Mouse (Mus musculus): ENCODE results near the gene Pde11a. TPM values are rescaled to one million over a fixed set of nuclear protein-coding genes. Genes with fewer than 3 reads are reported as not detected.

Pde11a gene
- polyA plus RNA-seq, 1 experiment from 2014 or later = 2.9 TPM

DNA sequence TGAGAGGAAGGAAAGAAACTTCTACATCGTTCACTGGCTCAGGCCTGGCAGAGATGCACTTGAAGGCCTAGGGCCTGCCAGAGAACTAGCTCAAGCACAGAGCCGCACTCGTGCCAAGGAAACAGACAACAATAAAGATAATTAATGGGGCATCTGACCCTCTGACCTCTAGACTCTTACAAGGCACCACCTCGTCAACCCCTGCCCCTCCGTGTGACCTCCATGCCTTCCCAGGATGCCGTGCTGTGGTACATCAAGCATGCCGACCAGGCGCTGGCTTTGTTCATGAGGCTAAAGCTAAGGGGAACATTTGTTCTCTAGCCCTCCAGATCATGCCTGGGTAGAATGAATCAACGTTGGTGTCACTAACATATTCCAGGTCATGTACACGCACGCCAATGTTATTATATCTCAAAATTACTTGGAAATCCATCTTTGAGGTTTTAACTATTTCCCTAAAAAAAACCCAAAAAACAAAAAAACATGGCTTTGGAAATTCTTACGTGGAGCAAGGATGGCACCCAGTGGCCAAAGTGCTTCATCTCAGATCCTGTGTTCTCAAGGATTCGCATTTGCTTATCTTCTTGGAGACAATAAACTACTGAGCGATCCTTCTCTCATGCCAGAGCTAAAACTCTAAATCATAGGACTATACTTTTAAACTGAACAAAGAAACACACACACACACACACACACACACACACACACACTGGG, 236.5 kb downstream of the Pde11a start:
- Histone ChIP-seq H3K9ac (replicated peaks) (no peak overlapping the region), H3K27ac (replicated peaks) (no peak overlapping the region), H3K4me1 (peaks cover 17% of the 10 kb centered on the region), H3K4me2 (no peak overlapping the region), H3K9me3 (replicated peaks) (no peaks in the 10 kb centered on the region), H3K4me3 (replicated peaks) (no peak overlapping the region), H3K27me3 (replicated peaks) (no peaks in the 10 kb centered on the region), H3K36me3 (no peaks in the 10 kb centered on the region)
- ATAC-seq (ENCODE audit: low FRiP score) = no peak
- 19% methylated on average over 14 of the region's 14 CpGs for WGBS

GRCm38 (mm10) chr2:76100597-76100996, 238.0 kb downstream of the Pde11a start:
- Histone ChIP-seq H3K4me3 (replicated peaks) (no peak overlapping the region), H3K36me3 (no peaks in the 10 kb centered on the region), H3K27ac (replicated peaks) (no peak overlapping the region), H3K4me1 (peaks cover 17% of the 10 kb centered on the region), H3K9ac (replicated peaks) (no peak overlapping the region), H3K9me3 (replicated peaks) (no peaks in the 10 kb centered on the region), H3K27me3 (replicated peaks) (no peaks in the 10 kb centered on the region), H3K4me2 (no peak overlapping the region)
- ATAC-seq (ENCODE audit: low FRiP score) = no peak
- WGBS = 61% methylated on average over 9 of the region's 9 CpGs

DNA sequence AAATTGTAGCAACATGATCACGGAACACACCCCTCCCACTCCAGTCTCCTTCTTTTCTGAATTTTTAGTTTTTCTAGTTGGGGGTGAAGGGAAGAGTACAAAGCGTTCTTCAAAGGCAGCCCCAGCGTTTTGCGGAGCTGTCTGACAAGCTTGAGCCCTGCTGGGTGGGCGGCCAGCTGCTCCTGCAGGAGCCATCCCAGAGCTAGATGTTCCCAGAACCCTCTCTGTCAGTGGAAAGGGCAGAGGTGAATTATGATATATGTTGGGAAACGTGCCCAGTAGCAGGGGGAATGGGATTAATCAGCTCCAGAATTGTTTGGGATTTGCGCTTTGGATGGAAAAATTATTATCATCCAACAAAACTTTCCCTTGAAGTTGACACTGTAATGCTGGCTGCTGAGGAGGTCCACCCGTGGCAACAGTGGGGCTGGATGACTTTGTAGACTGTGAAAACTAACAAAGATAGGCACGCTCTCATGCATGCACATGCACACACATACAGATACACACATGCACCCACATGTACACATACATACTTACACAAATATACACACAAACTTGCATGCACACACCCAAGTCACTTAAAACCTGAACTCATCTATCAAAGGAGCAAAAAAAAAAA, 238.7 kb downstream of the Pde11a start:
- H3K4me2 ChIP-seq = no peak overlapping the region
- no peak overlapping the region for H3K9ac ChIP-seq (replicated peaks)
- H3K4me3 ChIP-seq (replicated peaks) = no peak overlapping the region
- 69% methylated on average over 9 of the region's 9 CpGs for WGBS
- H3K4me1 ChIP-seq = peaks cover 17% of the 10 kb centered on the region
- H3K27ac ChIP-seq (replicated peaks) = no peak overlapping the region
- ATAC-seq (ENCODE audit: low FRiP score) = no peak
- H3K27me3 ChIP-seq (replicated peaks) = no peaks in the 10 kb centered on the region
- no peaks in the 10 kb centered on the region for H3K9me3 ChIP-seq (replicated peaks)
- H3K36me3 ChIP-seq = no peaks in the 10 kb centered on the region

- H3K27ac ChIP-seq (replicated peaks) = no peak overlapping the region
These were observed 240.2 kb downstream of the Pde11a start for GRCm38 (mm10) chr2:76098381-76098780.

GRCm38 (mm10) chr2:76097847-76098246, 240.7 kb downstream of the Pde11a start:
- 44% methylated on average over 7 of the region's 7 CpGs for WGBS
- Histone ChIP-seq H3K27me3 (replicated peaks) (no peaks in the 10 kb centered on the region), H3K36me3 (no peaks in the 10 kb centered on the region), H3K9ac (replicated peaks) (no peak overlapping the region), H3K4me2 (no peak overlapping the region), H3K27ac (replicated peaks) (no peak overlapping the region), H3K4me1 (peaks cover 10% of the 10 kb centered on the region), H3K4me3 (replicated peaks) (no peak overlapping the region), H3K9me3 (replicated peaks) (no peaks in the 10 kb centered on the region)
- peak; percentile 53; the same call in 1 of the 2 replicates for ATAC-seq (ENCODE audit: low FRiP score)

More at GRCm38 (mm10) chr2:76098381-76098780, 240.2 kb downstream of the Pde11a start:
- Histone ChIP-seq H3K9ac (replicated peaks) (no peak overlapping the region), H3K9me3 (replicated peaks) (no peaks in the 10 kb centered on the region), H3K27me3 (replicated peaks) (no peaks in the 10 kb centered on the region), H3K4me1 (peaks cover 10% of the 10 kb centered on the region), H3K4me3 (replicated peaks) (no peak overlapping the region), H3K4me2 (no peak overlapping the region), H3K36me3 (no peaks in the 10 kb centered on the region)
- 39% methylated on average over 8 of the region's 8 CpGs for WGBS
- no peak for ATAC-seq (ENCODE audit: low FRiP score)

DNA sequence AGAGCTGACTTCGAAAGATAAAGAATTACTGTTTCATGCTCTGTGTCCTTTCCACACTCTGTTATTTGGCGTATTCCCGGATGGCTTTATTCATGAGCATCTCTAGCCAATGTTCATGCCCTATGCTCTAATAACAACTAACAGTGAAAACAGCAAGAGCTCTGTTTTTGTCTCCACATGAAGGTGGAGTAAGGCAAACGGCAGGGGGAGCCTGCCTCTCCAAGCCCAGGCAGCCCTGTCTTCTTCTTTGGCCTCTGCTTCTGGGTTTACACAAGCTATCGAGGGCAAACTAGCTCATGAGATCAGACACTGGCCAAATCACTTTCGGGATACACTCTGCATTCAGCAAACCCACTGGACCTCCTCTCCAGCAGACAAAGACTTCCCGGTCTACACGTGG, 241.3 kb downstream of the Pde11a start:
- whole genome bisulfite sequencing = 77% methylated on average over 8 of the region's 8 CpGs
- ATAC-seq (ENCODE audit: low FRiP score) = no peak
- H3K27ac ChIP-seq (replicated peaks) = no peak overlapping the region

GRCm38 (mm10) chr2:76095861-76096260, 242.7 kb downstream of the Pde11a start:
- Histone ChIP-seq H3K4me3 (replicated peaks) (no peak overlapping the region), H3K4me2 (no peak overlapping the region), H3K27me3 (replicated peaks) (no peaks in the 10 kb centered on the region), H3K4me1 (peaks cover 4% of the 10 kb centered on the region; the same call in 1 of the 2 replicates), H3K36me3 (no peaks in the 10 kb centered on the region), H3K9ac (replicated peaks) (no peak overlapping the region), H3K9me3 (replicated peaks) (no peaks in the 10 kb centered on the region), H3K27ac (replicated peaks) (no peak overlapping the region)
- no peak for ATAC-seq (ENCODE audit: low FRiP score)
- WGBS = 94% methylated on average over 5 of the region's 5 CpGs

More for the DNA sequence above, 241.3 kb downstream of the Pde11a start:
- Histone ChIP-seq H3K36me3 (no peaks in the 10 kb centered on the region), H3K4me1 (peaks cover 10% of the 10 kb centered on the region), H3K9ac (replicated peaks) (no peak overlapping the region), H3K4me3 (replicated peaks) (no peak overlapping the region), H3K9me3 (replicated peaks) (no peaks in the 10 kb centered on the region), H3K4me2 (no peak overlapping the region), H3K27me3 (replicated peaks) (no peaks in the 10 kb centered on the region)

DNA sequence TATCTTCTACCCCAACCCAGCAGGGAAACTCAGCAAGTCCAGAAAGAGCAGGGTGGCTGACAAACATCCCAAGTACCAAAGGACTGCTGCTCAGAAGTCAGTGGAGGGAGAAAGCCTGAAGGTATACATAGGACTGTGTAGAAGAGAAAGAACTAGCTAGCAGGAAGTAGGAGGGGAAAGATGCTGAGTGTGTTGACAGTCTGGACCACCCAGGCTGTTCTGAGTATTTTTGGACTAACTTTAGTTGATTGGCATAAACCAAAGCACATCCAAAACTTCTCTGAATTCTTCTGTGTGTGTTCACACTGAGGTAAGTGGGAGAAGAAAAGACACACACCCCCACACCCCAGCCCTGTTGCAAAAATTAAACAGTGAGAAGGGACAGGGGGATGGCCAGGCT, 248.1 kb downstream of the Pde11a start:
- no peak for ATAC-seq (ENCODE audit: low FRiP score)

DNA sequence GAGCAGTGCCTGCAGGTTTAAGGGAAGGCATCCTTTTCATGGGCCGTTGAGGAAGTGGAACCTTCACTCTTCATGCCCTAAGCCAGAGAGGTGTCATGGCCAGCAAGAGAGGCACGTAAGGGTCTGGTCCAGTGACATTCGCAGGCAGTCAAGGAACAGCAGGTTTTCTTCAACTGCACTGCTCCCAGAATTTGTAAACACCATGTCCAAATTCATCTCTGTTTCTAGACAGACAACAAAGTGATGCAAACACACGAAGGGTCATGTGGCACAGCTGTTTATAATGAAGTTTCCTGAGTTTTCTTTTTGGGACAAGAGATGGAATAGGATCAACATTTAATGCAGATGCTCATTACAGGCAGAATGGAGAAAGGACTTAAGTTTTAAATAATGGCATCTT, 249.7 kb downstream of the Pde11a start:
- no peak overlapping the region for H3K4me3 ChIP-seq (replicated peaks)
- H3K27ac ChIP-seq (replicated peaks) = no peak overlapping the region
- H3K4me2 ChIP-seq = no peak overlapping the region
- WGBS = 87% methylated on average over 4 of the region's 4 CpGs
- ATAC-seq (ENCODE audit: low FRiP score) = no peak
- H3K36me3 ChIP-seq = no peaks in the 10 kb centered on the region
- H3K9ac ChIP-seq (replicated peaks) = no peak overlapping the region
- no peaks in the 10 kb centered on the region for H3K4me1 ChIP-seq
- H3K9me3 ChIP-seq (replicated peaks) = no peaks in the 10 kb centered on the region
- no peaks in the 10 kb centered on the region for H3K27me3 ChIP-seq (replicated peaks)

More for the DNA sequence above, 248.1 kb downstream of the Pde11a start:
- Histone ChIP-seq H3K9ac (replicated peaks) (no peak overlapping the region), H3K9me3 (replicated peaks) (no peaks in the 10 kb centered on the region), H3K36me3 (no peaks in the 10 kb centered on the region), H3K27me3 (replicated peaks) (no peaks in the 10 kb centered on the region), H3K4me3 (replicated peaks) (no peak overlapping the region), H3K27ac (replicated peaks) (no peak overlapping the region), H3K4me2 (no peak overlapping the region), H3K4me1 (no peaks in the 10 kb centered on the region)

DNA sequence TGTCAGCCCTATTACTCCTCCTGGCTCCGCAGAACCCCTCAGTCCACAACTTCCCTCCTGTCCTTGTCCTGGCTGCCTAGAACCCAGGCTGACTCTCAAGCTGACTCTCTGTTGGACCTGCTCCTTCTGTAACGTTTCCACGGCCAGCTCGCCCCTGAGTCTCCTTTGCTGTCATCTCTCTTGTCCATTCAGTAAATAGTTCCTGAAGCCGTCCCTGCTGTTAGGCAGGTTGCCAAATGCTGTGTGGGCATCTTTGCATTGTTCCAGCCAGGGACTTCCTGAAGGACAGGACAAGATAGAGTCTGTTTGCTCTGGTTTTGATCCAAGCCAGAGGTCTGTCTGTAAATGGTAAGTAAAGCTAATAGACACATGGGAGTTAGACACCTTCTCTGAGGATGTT, 250.2 kb downstream of the Pde11a start:
- no peak overlapping the region for H3K4me2 ChIP-seq
- no peaks in the 10 kb centered on the region for H3K27me3 ChIP-seq (replicated peaks)
- no peak overlapping the region for H3K27ac ChIP-seq (replicated peaks)
- H3K9ac ChIP-seq (replicated peaks) = no peak overlapping the region
- ATAC-seq (ENCODE audit: low FRiP score) = no peak
- no peaks in the 10 kb centered on the region for H3K9me3 ChIP-seq (replicated peaks)
- 61% methylated on average over 5 of the region's 5 CpGs for WGBS
- H3K4me1 ChIP-seq = no peaks in the 10 kb centered on the region
- no peaks in the 10 kb centered on the region for H3K36me3 ChIP-seq
- H3K4me3 ChIP-seq (replicated peaks) = no peak overlapping the region

- Histone ChIP-seq H3K27me3 (replicated peaks) (no peaks in the 10 kb centered on the region), H3K36me3 (no peaks in the 10 kb centered on the region), H3K27ac (replicated peaks) (no peak overlapping the region), H3K4me1 (no peaks in the 10 kb centered on the region), H3K4me3 (replicated peaks) (no peak overlapping the region), H3K9ac (replicated peaks) (no peak overlapping the region), H3K4me2 (no peak overlapping the region), H3K9me3 (replicated peaks) (no peaks in the 10 kb centered on the region)
- WGBS = 57% methylated on average over 3 of the region's 3 CpGs
- ATAC-seq (ENCODE audit: low FRiP score) = no peak
These were observed 251.4 kb downstream of the Pde11a start for GRCm38 (mm10) chr2:76087170-76087569.

DNA sequence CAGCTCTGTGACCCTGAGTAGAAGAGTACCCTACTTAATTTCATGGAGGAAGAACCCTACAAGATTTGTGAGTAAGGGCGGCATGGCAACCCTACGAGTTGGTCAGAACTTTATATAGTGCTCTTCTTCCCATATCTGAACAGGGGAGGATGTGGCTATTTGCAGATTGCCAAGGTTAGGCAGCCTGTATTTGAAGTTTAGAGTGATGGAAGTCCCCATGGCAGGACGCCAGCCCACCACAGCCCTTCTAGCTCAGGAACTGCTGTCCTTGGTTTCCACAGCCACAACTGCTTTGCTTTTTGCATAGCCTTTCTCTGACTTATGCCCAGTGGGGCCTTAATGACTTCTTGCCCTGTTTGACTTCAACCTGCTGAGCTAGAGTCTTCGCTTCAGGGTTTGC, 253.6 kb downstream of the Pde11a start:
- Histone ChIP-seq H3K27ac (replicated peaks) (no peak overlapping the region), H3K9ac (replicated peaks) (no peak overlapping the region), H3K36me3 (no peaks in the 10 kb centered on the region), H3K27me3 (replicated peaks) (no peaks in the 10 kb centered on the region), H3K4me2 (no peak overlapping the region), H3K4me3 (replicated peaks) (no peak overlapping the region), H3K4me1 (peaks cover 6% of the 10 kb centered on the region; the same call in 1 of the 2 replicates), H3K9me3 (replicated peaks) (no peaks in the 10 kb centered on the region)
- ATAC-seq (ENCODE audit: low FRiP score) = no peak
- 88% methylated on average over 4 of the region's 4 CpGs for WGBS
